Mouse (Mus musculus): ENCODE data around the gene Lpcat2b.

Gene Lpcat2b

DNA sequence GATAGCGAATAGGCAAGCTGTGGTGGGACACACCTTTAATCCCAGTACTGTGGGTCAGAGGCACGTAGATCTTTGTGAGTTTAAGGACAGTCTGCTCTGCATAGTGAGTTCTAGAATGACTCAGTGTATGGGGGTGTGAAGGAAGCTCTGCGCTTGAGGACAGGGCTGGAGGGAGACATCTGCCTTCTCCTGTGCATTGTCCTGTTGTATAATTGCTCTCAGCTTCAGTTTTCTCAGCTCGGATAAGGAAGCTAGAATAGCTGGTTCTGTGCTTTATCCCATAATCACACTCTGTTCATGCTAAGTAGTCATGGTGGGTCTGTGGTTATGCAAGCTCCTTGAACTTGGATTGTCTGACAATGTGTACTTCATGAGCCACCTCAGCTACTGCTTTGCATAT, 17.4 kb downstream of the Lpcat2b start:
- no peak for DNase-seq (ENCODE audit: low spot score)

DNA sequence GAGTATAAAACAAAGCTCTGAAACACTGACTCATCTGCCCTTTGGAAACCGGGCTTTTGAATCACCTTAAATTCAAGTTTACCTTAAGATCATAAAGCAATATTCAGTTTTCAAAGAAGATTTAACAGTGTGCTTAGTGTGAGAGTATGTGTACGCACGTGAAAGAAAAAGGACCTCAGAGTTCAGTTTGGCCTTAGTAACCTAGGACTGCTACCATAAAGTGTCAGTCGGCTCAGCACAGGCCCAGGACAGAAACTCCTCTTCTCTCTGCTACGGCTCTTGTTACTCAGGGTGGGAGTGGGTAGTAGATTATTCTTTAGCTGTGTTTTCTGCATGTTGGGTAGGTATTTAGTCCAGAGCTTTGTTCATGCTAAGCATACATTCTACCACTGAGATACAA, 18.3 kb downstream of the Lpcat2b start:
- no peak for DNase-seq (ENCODE audit: low spot score)

DNA sequence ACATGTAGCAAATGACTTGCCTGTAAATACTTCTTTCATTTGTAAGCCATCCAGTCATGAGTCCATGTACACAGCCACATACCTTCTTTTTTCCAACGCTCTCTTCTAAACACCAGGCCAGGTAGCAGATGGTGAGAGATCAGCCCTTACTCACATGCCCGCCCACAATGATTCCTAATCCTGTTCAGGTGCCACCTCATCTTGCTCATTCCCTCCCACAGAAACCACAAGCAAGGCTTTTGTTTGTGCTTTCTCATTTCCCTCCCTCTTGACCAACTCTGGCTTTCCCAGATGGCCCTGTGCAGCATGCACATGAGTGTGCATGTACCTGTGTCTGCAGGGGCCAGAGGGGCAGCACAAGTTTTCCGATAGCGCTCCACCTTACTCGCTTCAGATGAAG, 18.9 kb downstream of the Lpcat2b start:
- no peak for DNase-seq (ENCODE audit: low spot score)

DNA sequence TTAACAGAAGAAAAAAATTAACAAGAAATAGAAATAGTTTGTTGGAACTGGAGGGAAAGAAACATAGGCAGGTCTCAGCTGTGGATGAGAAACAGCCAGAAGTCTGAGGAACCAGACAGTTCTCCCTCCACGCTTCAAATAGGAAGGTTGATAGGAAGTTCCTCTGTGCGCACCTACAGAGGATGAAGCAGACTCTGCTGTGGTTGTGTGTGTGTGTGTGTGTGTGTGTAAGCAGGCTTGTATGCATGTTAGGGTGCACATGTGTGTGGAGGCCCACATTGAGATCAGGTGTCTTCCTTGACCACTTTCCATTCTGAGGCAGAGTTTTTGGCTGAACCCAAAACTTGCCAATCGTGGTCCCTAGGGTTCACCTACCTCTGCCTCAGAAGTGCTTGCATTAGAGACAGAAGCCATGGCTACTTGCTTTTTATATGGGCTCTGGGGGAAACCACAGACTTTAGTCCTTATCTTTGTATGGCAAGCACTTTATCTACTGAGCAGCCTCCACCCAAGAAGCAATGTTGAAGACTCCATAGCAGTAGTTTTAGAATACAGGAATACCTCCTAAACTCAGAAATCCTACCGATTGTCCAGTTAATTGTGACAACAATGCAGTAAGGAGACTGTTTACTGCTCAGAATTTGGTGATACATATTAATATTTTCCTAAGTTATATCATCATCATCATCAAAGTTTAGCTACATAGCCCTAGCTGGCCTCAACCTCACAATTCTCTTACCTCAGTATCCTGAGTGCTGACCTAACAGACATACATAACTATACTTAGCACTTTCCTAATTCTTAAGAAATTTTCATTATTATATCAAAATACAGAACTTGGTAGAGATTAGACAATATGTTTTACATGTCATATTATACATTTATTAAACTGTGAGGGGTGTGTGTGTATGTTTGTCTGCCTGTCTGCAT, 31.1 kb downstream of the Lpcat2b start:
- no peak for DNase-seq (ENCODE audit: low spot score)

DNA sequence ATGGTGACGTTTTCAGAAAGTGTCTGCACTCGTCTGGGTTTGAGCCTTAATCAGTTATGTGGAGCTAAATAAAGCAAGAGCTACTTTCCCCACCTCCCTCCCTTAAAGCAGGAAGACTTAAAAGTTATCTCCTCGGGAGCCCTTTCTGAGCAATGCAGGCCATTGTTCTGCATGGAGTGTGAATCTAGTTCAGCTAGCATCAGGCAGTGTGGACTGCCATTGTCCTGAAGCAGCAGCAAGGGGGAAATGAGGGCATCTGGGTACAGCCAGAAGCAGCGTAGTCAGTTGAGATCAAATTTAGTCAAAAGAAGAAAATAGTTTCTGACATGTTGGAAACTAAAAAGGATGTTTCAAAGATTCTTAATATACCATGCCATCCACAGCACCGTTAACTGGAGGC, 35.2 kb downstream of the Lpcat2b start:
- no peak for DNase-seq (ENCODE audit: low spot score)

DNA sequence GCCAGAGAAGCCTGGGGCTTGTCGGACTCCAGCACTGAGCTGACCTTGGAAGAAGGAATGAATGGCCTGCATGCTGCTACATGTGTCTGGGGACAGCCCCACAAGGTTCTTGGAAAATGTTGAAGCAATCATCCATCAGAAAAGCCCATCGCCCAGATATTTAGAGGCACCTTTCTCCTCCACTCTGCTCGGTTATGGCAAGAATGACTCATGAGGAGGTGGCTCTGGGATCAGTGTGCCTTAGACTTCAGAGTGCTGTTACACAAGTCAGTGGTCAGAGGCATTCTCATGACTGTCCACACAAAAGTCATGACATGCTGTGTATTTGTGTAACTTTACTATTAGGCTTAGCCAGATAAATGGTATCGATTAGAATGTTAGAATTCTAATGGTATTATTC, 35.7 kb downstream of the Lpcat2b start:
- DNase-seq (ENCODE audit: low spot score) = no peak

DNA sequence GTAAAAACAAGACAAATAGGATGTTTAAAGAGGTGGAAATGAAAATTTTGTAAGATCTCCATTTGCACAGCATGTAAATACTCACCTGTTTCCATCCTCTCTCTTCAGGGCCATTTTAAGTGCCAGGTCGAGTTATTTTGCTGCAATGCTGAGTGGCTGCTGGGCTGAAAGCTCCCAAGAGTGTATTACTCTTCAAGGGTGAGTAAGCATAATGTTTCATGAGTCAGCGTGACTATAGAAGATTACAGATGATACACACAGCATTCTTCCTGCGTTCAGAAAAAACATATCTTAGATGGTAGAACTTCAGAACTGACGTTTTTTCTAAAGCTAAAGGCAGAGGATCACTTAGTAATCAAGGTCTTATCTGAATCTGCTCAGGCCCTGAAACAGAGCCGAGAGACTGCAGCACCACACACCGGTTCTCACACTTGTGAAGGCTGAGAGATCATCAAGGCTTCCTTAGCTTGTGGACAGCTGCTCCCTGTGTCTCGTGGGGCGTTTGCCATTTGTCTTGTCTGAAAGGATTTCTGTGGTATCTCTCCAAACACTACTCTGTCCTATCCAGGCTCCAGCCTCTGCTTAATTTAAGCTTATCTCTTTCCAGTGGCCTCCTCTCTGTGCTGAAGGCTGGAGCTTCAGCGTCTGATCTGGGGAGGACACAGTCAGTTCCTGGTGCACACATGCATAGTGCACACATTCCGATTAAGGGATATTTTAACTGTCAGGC, 39.4 kb downstream of the Lpcat2b start:
- no peak for DNase-seq (ENCODE audit: low spot score)

DNA sequence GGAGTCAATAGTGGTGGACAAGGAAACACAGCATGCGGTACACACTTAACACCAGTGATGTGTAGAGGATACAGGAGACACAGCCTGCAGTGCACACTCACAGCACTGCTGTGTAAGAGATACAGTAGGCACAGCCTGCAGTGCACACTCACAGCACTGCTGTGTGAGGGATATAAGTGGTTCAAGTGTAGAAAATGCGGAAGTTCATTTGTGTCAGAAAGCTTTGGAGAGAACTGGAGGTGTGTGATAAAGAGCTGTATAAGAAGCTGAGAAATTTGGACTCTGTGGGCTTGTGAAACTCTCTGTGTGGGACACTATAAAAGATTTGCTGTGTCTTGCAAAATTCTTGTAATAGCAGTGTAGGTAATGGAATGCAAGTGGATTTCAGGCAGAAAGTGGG, 48.8 kb downstream of the Lpcat2b start:
- DNase-seq (ENCODE audit: low spot score) = no peak

Data from lung, postnatal 25 days (tissue).